Mouse (Mus musculus) heart, embryonic 16.5 days (tissue): Measurements from ENCODE around the gene Cmtm3. TPM values are rescaled to one million over a fixed set of nuclear protein-coding genes. Genes with fewer than 3 reads are reported as not detected.
"Not testable (repeated sequence)": the region's sequence is repeated elsewhere in the genome, so short reads cannot be mapped to it uniquely, and the experiment has no call there.

ENCODE experiments used
- ATAC-seq: fragments of 200-750 bp; cut with Nextera tagmentation; replicated peaks from 2 replicates; pipeline ENCODE4 v1.8.0; 2017; ENCODE audit warnings: moderate number of reproducible peaks; ENCODE audit not compliant: insufficient read depth, low FRiP score; ENCODE audit errors: extremely low read depth
- H3K27ac ChIP-seq: fragments of 300-500 bp; sonication (generic); 2 replicates; pipeline ENCODE4 v1.5.1; 2014; ENCODE audit warnings: mild to moderate bottlenecking, low read length, control low read depth, moderate library complexity
- H3K27me3 ChIP-seq: fragments of 300-500 bp; sonication (generic); 2 replicates; pipeline ENCODE4 v1.6.1; 2014; ENCODE audit warnings: low read length, mixed read lengths; ENCODE audit not compliant: control insufficient read depth, insufficient read depth
- H3K36me3 ChIP-seq: fragments of 300-500 bp; sonication (generic); 2 replicates; pipeline ENCODE4 v1.6.1; 2014; ENCODE audit not compliant: control insufficient read depth, insufficient read depth
- H3K4me1 ChIP-seq: fragments of 300-500 bp; sonication (generic); 2 replicates; pipeline ENCODE4 v1.6.1; 2014; ENCODE audit warnings: low read length, mixed read lengths; ENCODE audit not compliant: control insufficient read depth, insufficient read depth
- H3K4me2 ChIP-seq: fragments of 300-500 bp; sonication (generic); 2 replicates; pipeline ENCODE4 v1.6.1; 2014; ENCODE audit warnings: low read depth, mild to moderate bottlenecking, control low read depth, low read length
- H3K4me3 ChIP-seq: fragments of 300-500 bp; sonication (generic); 2 replicates; pipeline ENCODE4 v1.5.1; 2014; ENCODE audit warnings: mild to moderate bottlenecking, control low read depth, low read length
- H3K9ac ChIP-seq: fragments of 300-500 bp; sonication (generic); 2 replicates; pipeline ENCODE4 v1.6.1; 2014; ENCODE audit warnings: low read length, control low read depth
- H3K9me3 ChIP-seq: fragments of 300-500 bp; sonication (generic); replicated peaks from 2 replicates; pipeline ENCODE4 v1.6.1; 2016; ENCODE audit warnings: low read length; ENCODE audit not compliant: control insufficient read depth
- WGBS: fragments of 180-500 bp; shearing (Covaris S2); extraction: QIAGEN DNeasy Blood & Tissue Kit; methylation state at CpG from one replicate; pipeline ENCODE4 v1.1.7; 2014; 5-methylcytosine and 5-hydroxymethylcytosine counted together
- polyA plus RNA-seq: library from polyadenylated mRNA; unstranded; fragments of >200 nt; fragmentation: Nextera tagmentation; extraction: Ambion mirVana; gene quantifications from 2 replicates; pipeline ENCODE4 v1.2.1, GENCODE M21; 2015

Cmtm3 gene
- polyA plus RNA-seq, 1 experiment from 2014 or later: 83.9 TPM

DNA sequence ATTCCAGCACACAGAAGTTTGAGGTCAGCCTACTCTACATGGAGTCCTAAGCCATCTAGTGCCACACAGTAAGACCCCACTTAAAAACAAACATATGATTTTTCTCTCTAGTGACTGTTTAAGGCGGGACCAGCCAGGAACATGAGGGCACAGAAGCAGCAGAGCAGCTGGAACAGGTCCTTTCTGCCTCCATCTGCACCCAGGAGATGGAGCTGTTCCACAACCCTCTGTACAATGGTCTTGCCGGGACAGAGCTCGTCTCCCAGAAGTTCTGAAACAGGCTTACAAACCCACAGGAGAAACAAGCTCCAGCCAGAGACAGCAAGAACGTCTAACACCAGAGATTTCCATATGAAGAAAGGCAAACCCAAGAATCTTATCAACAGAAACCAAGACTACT lies 25.9 kb upstream of the Cmtm3 start:
- Histone ChIP-seq H3K9ac (no peak overlapping the region), H3K27me3 (no peaks in the 10 kb centered on the region), H3K4me1 (no peaks in the 10 kb centered on the region), H3K9me3 (no peaks in the 10 kb centered on the region), H3K36me3 (no peaks in the 10 kb centered on the region), H3K27ac (no peak overlapping the region), H3K4me3 (no peak overlapping the region), H3K4me2 (no peak overlapping the region)
- ATAC-seq: no peak
- WGBS: 43% methylated on average over 4 of the region's 4 CpGs

DNA sequence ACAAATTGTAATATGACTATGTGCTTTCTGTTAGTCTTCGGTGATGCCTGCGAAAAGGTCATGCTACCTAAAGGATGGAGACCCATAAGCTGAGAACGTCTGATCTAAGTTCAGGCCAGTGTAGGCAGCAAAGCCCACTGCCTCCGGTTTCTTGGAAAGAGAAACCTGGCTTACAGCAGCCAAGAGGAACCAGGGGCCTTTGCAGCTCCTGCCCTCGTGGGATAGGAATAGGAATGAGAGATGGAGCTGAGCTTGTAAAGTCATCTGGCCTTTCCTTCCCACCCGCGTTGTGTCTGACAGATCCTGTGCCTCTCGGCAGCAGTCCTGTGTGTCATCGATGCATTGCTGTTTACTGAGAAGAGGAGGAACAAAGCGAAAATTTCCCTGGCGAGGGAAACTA lies 17.9 kb upstream of the Cmtm3 start, which contains the start of gene Gm11020:
TSS of gene Gm11020 (plus strand) at position 301 of the 400 bp plus-strand sequence.
- ATAC-seq, H3K4me1 ChIP-seq, H3K4me2 ChIP-seq, H3K9me3 ChIP-seq, H3K27ac ChIP-seq, H3K9ac ChIP-seq, H3K36me3 ChIP-seq, H3K4me3 ChIP-seq, H3K27me3 ChIP-seq: not testable (repeated sequence)
- WGBS: 70% methylated on average over 7 of the region's 11 CpGs

DNA sequence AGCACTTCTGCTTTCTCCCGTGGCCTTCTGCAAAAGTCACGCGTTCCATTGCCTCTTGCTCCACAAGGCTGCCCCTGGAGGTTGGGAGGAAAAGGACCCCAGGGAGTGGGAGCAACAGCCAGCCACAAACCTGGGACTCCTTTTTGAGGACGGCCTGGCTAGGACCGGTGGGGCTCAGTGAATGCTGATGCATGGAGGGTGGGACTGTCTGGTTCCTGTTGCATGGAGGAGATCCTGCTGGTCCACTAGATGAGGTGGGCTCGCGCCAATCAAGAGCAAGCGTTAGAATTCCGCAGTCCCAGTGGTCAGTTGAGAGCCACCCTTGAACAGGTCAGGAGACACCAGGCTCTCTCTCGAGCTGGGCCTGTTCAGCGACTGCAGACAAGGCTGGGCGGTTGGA lies 17.3 kb upstream of the Cmtm3 start, which contains the start of gene Cmtm2b:
TSS of gene Cmtm2b (plus strand) at position 301 of the 400 bp plus-strand sequence.
- not testable (repeated sequence) for H3K4me3 ChIP-seq, ATAC-seq, H3K9me3 ChIP-seq, H3K4me1 ChIP-seq, H3K36me3 ChIP-seq, H3K9ac ChIP-seq, H3K27me3 ChIP-seq, H3K4me2 ChIP-seq, H3K27ac ChIP-seq
- WGBS: 76% methylated on average over 12 of the region's 12 CpGs

DNA sequence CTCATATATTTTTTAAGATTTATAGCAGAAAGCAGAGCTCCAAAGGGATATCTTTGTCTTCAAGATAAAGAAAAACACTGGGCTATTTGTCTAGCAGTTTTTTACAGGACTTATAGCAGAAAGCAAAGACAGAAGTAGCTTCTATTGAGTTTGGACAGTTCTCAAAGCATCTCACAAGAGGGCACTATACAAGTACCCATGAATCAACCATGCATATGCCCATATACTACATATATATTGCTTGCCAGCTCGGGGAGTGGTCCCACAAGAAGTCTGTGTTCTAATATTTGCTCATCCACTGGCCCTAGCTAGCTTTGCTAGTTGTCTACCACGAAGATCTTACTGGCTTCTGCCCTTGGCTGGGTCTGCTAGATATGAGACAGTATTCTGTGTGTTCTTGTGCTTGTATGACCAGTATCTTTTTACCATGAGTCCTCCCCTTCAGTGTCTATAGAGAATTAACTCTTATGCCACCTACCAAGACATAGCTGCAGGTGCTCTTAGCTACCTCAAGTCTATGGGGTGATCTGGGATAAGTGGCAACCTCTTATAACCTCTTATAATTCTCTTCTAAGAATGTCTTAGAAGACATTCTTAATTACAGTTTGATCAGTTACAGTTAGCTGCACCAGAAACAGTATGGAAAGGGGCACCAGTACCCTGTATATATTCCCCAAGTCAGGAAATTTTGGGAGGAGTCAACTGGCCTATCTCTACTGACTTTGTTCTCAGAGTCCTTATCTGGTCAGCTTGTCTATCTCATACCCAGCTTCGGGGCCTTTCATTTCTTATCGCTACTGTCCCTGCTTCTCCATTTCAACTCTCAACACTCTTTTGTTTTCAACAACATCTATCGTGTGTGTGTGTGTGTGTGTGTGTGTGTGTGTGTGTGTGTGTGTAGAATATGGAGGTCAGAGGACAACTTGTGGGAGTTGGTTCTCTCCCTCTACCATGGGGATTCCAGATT lies 6.3 kb upstream of the Cmtm3 start:
- H3K9me3 ChIP-seq: no peaks in the 10 kb centered on the region
- H3K27ac ChIP-seq: no peak overlapping the region
- H3K4me2 ChIP-seq: no peak overlapping the region
- no peaks in the 10 kb centered on the region for H3K36me3 ChIP-seq
- no peak for ATAC-seq
- H3K4me3 ChIP-seq: no peak overlapping the region
- no peaks in the 10 kb centered on the region for H3K27me3 ChIP-seq
- H3K4me1 ChIP-seq: no peaks in the 10 kb centered on the region
- WGBS: 50% methylated on average over 5 of the region's 5 CpGs
- H3K9ac ChIP-seq: no peak overlapping the region

DNA sequence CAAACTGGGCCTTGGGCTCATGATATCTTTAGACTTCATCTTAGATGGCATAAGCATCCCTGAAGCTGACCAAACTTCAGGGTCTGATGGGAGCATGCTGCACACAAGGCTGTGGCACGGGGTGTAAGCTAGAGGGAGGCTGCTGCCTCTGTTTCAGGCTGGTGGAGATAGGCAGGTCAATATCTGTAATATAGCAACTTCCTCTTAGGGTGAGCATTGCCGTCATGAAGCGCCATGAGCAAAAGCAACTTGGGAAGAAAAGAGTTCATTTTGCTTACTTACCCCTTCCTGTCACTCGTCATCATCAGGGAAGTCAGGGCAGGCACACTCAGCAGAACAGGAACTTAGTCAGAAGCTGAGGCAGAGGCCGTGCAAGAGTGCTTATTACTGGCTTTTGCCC lies 5.4 kb upstream of the Cmtm3 start:
- H3K4me2 ChIP-seq: no peak overlapping the region
- no peak overlapping the region for H3K4me3 ChIP-seq
- no peak overlapping the region for H3K9ac ChIP-seq
- WGBS: 65% methylated on average over 5 of the region's 5 CpGs
- H3K4me1 ChIP-seq: no peaks in the 10 kb centered on the region
- H3K27ac ChIP-seq: no peak overlapping the region
- H3K9me3 ChIP-seq: no peaks in the 10 kb centered on the region
- H3K27me3 ChIP-seq: no peaks in the 10 kb centered on the region
- H3K36me3 ChIP-seq: no peaks in the 10 kb centered on the region
- no peak for ATAC-seq

DNA sequence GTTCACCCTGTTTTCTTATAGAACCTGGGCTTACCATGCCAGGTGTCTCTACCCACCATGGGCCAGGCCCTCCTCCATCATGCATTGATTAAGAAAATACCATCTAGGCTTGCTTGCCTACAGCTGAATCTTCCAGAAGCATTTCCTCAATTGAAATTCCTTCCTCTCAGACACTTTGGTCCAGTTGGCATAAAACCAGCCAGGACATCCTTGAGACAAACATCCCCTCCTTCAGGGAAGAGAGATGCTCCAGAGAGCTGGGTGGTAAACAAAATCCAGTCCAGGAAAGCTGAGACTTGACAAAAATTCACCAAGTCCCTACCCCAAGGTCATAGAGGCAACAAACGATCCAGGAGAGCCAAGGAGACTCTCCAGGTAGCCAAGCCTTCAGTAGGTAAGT lies 5.0 kb upstream of the Cmtm3 start:
- Histone ChIP-seq H3K4me2 (no peak overlapping the region), H3K4me3 (no peak overlapping the region), H3K36me3 (no peaks in the 10 kb centered on the region), H3K9ac (no peak overlapping the region), H3K27me3 (no peaks in the 10 kb centered on the region), H3K27ac (no peak overlapping the region), H3K4me1 (peaks cover 2% of the 10 kb centered on the region; the same call in 1 of the 2 replicates), H3K9me3 (no peaks in the 10 kb centered on the region)
- no peak for ATAC-seq
- WGBS: 73% methylated on average over 1 of the region's 1 CpGs

DNA sequence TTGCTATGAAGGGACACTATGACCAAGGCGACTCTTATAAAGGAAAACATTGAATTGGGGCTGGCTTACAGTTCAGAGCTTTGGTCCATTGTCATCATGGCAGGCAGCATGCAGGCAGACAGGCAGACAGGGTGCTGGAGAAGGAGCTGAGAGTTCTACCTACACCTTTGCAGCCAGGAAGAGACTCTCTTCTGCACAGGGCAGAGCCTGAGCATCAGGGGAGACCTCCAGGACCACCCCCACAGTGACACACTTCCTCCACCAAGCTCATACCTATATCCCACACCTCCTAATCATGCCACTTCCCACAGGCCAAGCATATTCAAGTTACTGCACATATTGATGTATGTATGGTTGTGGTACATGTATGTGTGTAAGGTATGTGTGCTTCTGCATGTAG lies 2.4 kb upstream of the Cmtm3 start:
- no peak for ATAC-seq
- H3K27me3 ChIP-seq: no peaks in the 10 kb centered on the region
- WGBS: 73% methylated on average over 1 of the region's 1 CpGs
- H3K4me3 ChIP-seq: no peak overlapping the region
- H3K4me1 ChIP-seq: peaks cover 12% of the 10 kb centered on the region
- H3K9ac ChIP-seq: no peak overlapping the region
- H3K36me3 ChIP-seq: no peaks in the 10 kb centered on the region
- H3K27ac ChIP-seq: no peak overlapping the region
- H3K9me3 ChIP-seq: no peaks in the 10 kb centered on the region
- no peak overlapping the region for H3K4me2 ChIP-seq

DNA sequence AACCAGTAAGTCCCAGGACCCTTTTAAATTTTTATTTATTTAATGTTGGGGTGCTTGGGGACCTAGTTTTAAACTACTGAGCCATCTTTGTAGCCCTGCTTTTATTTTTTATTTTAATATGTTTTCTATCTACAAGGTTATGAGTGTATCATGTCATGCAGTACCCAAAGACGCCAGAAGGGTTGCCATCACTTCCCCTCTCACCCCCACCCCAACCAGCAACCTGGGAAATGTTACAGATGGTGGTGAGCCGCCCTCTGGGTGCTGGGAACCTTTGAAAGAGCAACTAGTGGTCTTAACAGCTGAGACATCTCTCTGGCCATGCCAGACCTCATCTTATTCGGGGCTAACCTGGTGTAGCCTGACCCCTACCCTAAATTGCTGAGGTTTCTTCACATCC lies 1.3 kb upstream of the Cmtm3 start:
- H3K27me3 ChIP-seq: no peaks in the 10 kb centered on the region
- no peaks in the 10 kb centered on the region for H3K36me3 ChIP-seq
- no peaks in the 10 kb centered on the region for H3K9me3 ChIP-seq
- WGBS: 53% methylated on average over 3 of the region's 3 CpGs
- ATAC-seq: no peak
- H3K4me3 ChIP-seq: no peak overlapping the region
- no peak overlapping the region for H3K9ac ChIP-seq
- H3K4me1 ChIP-seq: peaks cover 16% of the 10 kb centered on the region
- no peak overlapping the region for H3K27ac ChIP-seq
- H3K4me2 ChIP-seq: no peak overlapping the region

DNA sequence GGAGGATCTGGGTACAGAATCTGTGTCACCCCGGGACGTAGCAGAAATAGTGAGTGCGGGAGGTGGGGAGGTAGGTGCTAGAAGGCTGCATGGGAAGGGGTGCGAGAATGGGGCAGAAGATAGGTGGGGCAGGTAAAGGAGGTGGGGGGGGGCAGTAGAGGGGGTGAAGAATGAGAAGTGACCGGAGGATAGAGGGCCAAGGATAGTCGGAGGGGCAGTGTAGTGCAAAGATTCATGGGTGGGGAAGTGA lies 698 bp downstream of the Cmtm3 start:
- Histone ChIP-seq H3K9me3 (no peaks in the 10 kb centered on the region), H3K4me1 (peaks cover 18% of the 10 kb centered on the region), H3K4me3 (peak overlapping the region; percentile 76), H3K4me2 (peak overlapping the region; percentile 91), H3K27me3 (no peaks in the 10 kb centered on the region), H3K9ac (peak overlapping the region; percentile 96), H3K36me3 (no peaks in the 10 kb centered on the region), H3K27ac (peak overlapping the region; percentile 90)
- ATAC-seq: no peak
- 1% methylated on average over 6 of the region's 6 CpGs for WGBS
